ENCODE assay signal across 20 mouse cellular contexts in genomic region chr5:135651536-135651935, GRCm38 (mm10). TPM values are rescaled to one million over a fixed set of nuclear protein-coding genes. Genes with fewer than 3 reads are reported as not detected.
DNase-seq lines count a peak whose midpoint lies in the region; ATAC-seq and TF ChIP-seq lines count a peak whose summit lies in the region.
"Had no signal": no experiment of that assay in that cellular context is flagged by ENCODE, and none has a peak within 500 bp of the region (broad histone marks: within the 10 kb centered on the region; RNA-seq: fewer than 3 reads in every experiment).

No protein-coding gene starts in this region.

- no peak for ATAC-seq in forebrain, postnatal 0 days
- ATAC-seq in hindbrain, postnatal 0 days = no peak
- ATAC-seq: activated CD4-positive, CD25-positive, alpha-beta regulatory T cell, adult 4 months; forebrain, embryonic 15.5 days had no signal

- no peak for DNase-seq in forebrain, embryonic 10.5 days (ENCODE audit: extremely low spot score, low spot score)
- DNase-seq in forebrain, postnatal 0 days = no peak
- DNase-seq in lung, adult 18-20 months = peak; percentile 79 to 86
- no peak for DNase-seq in lung, postnatal 14 days
- DNase-seq in lung, postnatal 10 days = peak; percentile 35
- DNase-seq in hindbrain, postnatal 0 days (ENCODE audit: low spot score) = no peak
- no peak for DNase-seq in urinary bladder, postnatal 4 days (ENCODE audit: low spot score in 2 of 2)
- DNase-seq in embryo, embryonic 9.5 days (ENCODE audit: extremely low spot score) = no peak
- DNase-seq: adrenal gland, postnatal 14 days; cerebellum, adult 11-12 months; cerebellum, adult 9-10 months; cerebellum, postnatal 25 days; gastrocnemius, postnatal 10 days; heart, adult 18-20 months had no signal

- H3K36me3 ChIP-seq in forebrain, embryonic 10.5 days (replicated peaks) = no peaks in the 10 kb centered on the region
- no peaks in the 10 kb centered on the region for H3K36me3 ChIP-seq in forebrain, postnatal 0 days (ENCODE audit: insufficient read depth)
- no peaks in the 10 kb centered on the region for H3K36me3 ChIP-seq in hindbrain, postnatal 0 days (ENCODE audit: insufficient read depth, low read length)
- H3K36me3 ChIP-seq: forebrain, embryonic 15.5 days; hindbrain, embryonic 10.5 days had no signal

- 0 out of 2 replicates have a peak overlapping the region, but pooled peaks have one; percentile 21 for H3K27ac ChIP-seq in forebrain, embryonic 10.5 days
- no peak overlapping the region for H3K27ac ChIP-seq in forebrain, postnatal 0 days (ENCODE audit: low read depth, low read length)
- no peak overlapping the region for H3K27ac ChIP-seq in hindbrain, postnatal 0 days
- H3K27ac ChIP-seq: forebrain, embryonic 15.5 days; hindbrain, embryonic 14.5 days had no signal

- no peak overlapping the region for H3K4me3 ChIP-seq in forebrain, embryonic 10.5 days
- no peak overlapping the region for H3K4me3 ChIP-seq in forebrain, postnatal 0 days (ENCODE audit: low read depth, low read length)
- no peak overlapping the region for H3K4me3 ChIP-seq in hindbrain, postnatal 0 days (ENCODE audit: low read length)
- H3K4me3 ChIP-seq: erythroblast, embryonic 14.5 days; forebrain, embryonic 15.5 days; hindbrain, embryonic 10.5 days had no signal

- H3K9ac ChIP-seq in forebrain, postnatal 0 days = no peak overlapping the region
- H3K9ac ChIP-seq in hindbrain, postnatal 0 days (replicated peaks; ENCODE audit: low read length) = no peak overlapping the region
- H3K9ac ChIP-seq: forebrain, embryonic 15.5 days; hindbrain, embryonic 14.5 days had no signal

- no peak overlapping the region for H3K4me2 ChIP-seq in forebrain, postnatal 0 days (ENCODE audit: low read depth)
- H3K4me2 ChIP-seq in hindbrain, postnatal 0 days (ENCODE audit: low read depth, low read length) = no peak overlapping the region
- H3K4me2 ChIP-seq: forebrain, embryonic 15.5 days; heart, embryonic 11.5 days; hindbrain, embryonic 14.5 days had no signal

- H3K4me1 ChIP-seq in forebrain, embryonic 10.5 days = no peaks in the 10 kb centered on the region; the same call in 1 of the 2 replicates
- H3K4me1 ChIP-seq in forebrain, postnatal 0 days (ENCODE audit: insufficient read depth) = no peaks in the 10 kb centered on the region
- H3K4me1 ChIP-seq in hindbrain, postnatal 0 days (ENCODE audit: insufficient read depth, low read length) = no peaks in the 10 kb centered on the region
- H3K4me1 ChIP-seq: forebrain, embryonic 15.5 days had no signal

- no peaks in the 10 kb centered on the region for H3K27me3 ChIP-seq in forebrain, embryonic 10.5 days (ENCODE audit: poor library complexity, severe bottlenecking)
- H3K27me3 ChIP-seq in forebrain, postnatal 0 days (ENCODE audit: insufficient read depth, low read length) = no peaks in the 10 kb centered on the region
- no peaks in the 10 kb centered on the region for H3K27me3 ChIP-seq in hindbrain, postnatal 0 days (ENCODE audit: insufficient read depth, low read length)
- H3K27me3 ChIP-seq: forebrain, embryonic 15.5 days had no signal

- TF ChIP-seq CTCF in forebrain, postnatal 0 days (IDR thresholded peaks at IDR 0.05; ENCODE audit: low read depth) = no peak
- TF ChIP-seq CTCF in hindbrain, postnatal 0 days (IDR thresholded peaks at IDR 0.05; ENCODE audit: low read depth) = no peak

- H3K9me3 ChIP-seq in forebrain, embryonic 10.5 days = no peaks in the 10 kb centered on the region
- H3K9me3 ChIP-seq in forebrain, postnatal 0 days (ENCODE audit: low read length) = no peaks in the 10 kb centered on the region
- no peaks in the 10 kb centered on the region for H3K9me3 ChIP-seq in hindbrain, postnatal 0 days (ENCODE audit: low read length)
- H3K9me3 ChIP-seq: forebrain, embryonic 15.5 days; hindbrain, embryonic 10.5 days had no signal

- WGBS in forebrain, embryonic 10.5 days = 84% methylated on average over 3 of the region's 3 CpGs
- WGBS in forebrain, postnatal 0 days = 71% methylated on average over 3 of the region's 3 CpGs
- WGBS in hindbrain, postnatal 0 days = 71% methylated on average over 3 of the region's 3 CpGs

RNA-seq across cellular contexts. Expression of gene Por, which starts 18.3 kb away (rescaled TPM):
- 118 TPM in 2 replicates for polyA plus RNA-seq in forebrain, embryonic 10.5 days (2016; fragmentation: Nextera tagmentation; extraction: Ambion mirVana)
- total RNA-seq in forebrain, postnatal 0 days (2014; rRNA removed) = 78.5 and 89.5 TPM in 2 replicates
- 76.7 and 96.1 TPM in 2 replicates for polyA plus RNA-seq in forebrain, postnatal 0 days (2015; fragmentation: Nextera tagmentation; extraction: Ambion mirVana)
- total RNA-seq in hindbrain, postnatal 0 days (2014; rRNA removed) = 71.7 and 71.8 TPM in 2 replicates
- 69.3 and 71.4 TPM in 2 replicates for polyA plus RNA-seq in hindbrain, postnatal 0 days (2015; fragmentation: Nextera tagmentation; extraction: Ambion mirVana)

RNA-seq across cellular contexts. Expression of gene Rhbdd2, which starts 19.1 kb away (rescaled TPM):
- polyA plus RNA-seq in forebrain, embryonic 10.5 days (2016; fragmentation: Nextera tagmentation; extraction: Ambion mirVana) = 51.4 and 57.3 TPM in 2 replicates
- total RNA-seq in forebrain, postnatal 0 days (2014; rRNA removed) = 16.5 and 19.0 TPM in 2 replicates
- 97.4 and 120 TPM in 2 replicates for polyA plus RNA-seq in forebrain, postnatal 0 days (2015; fragmentation: Nextera tagmentation; extraction: Ambion mirVana)
- 29.1 and 34.2 TPM in 2 replicates for total RNA-seq in hindbrain, postnatal 0 days (2014; rRNA removed)
- 127 and 130 TPM in 2 replicates for polyA plus RNA-seq in hindbrain, postnatal 0 days (2015; fragmentation: Nextera tagmentation; extraction: Ambion mirVana)

Comparison
In these comparisons a context has a peak if more than half of its experiments do, and no peak if none do; other contexts are left out.
1. DNase-seq: peak in lung, adult 18-20 months (2 of 2) and lung, postnatal 10 days (single experiment); none in forebrain, embryonic 10.5 days (single experiment), forebrain, postnatal 0 days (single experiment), lung, postnatal 14 days (single experiment), hindbrain, postnatal 0 days (single experiment), urinary bladder, postnatal 4 days (0 of 2) and embryo, embryonic 9.5 days (single experiment).